Mouse (Mus musculus) limb, embryonic 11.5 days (tissue): ENCODE measurements around the gene Adgrv1. TPM values are rescaled to one million over a fixed set of nuclear protein-coding genes. Genes with fewer than 3 reads are reported as not detected.

Experiments used
- ATAC-seq: fragments of 200-750 bp; cut with Nextera tagmentation; 2 replicates; pipeline ENCODE4 v1.8.0; 2017; ENCODE audit warnings: low read depth; ENCODE audit not compliant: insufficient number of reproducible peaks, low FRiP score, low TSS enrichment
- DNase-seq: peaks from one replicate; pipeline ENCODE4 v3.0.0-alpha.2; 2015; ENCODE audit warnings: low spot score
- H3K27ac ChIP-seq: fragments of 300-500 bp; sonication (generic); replicated peaks from 2 replicates; pipeline ENCODE4 v1.5.1; 2014; ENCODE audit warnings: low read depth, mild to moderate bottlenecking, low read length
- H3K27me3 ChIP-seq: fragments of 300-500 bp; sonication (generic); 2 replicates; pipeline ENCODE4 v1.6.1; 2014; ENCODE audit warnings: mild to moderate bottlenecking, low read length, mixed read lengths; ENCODE audit not compliant: control insufficient read depth, insufficient read depth
- H3K36me3 ChIP-seq: fragments of 300-500 bp; sonication (generic); 2 replicates; pipeline ENCODE4 v1.6.1; 2014; ENCODE audit warnings: mild to moderate bottlenecking, low read length, moderate library complexity, mixed read lengths; ENCODE audit not compliant: control insufficient read depth, insufficient read depth
- H3K4me1 ChIP-seq: fragments of 300-500 bp; sonication (generic); 2 replicates; pipeline ENCODE4 v1.6.1; 2014; ENCODE audit warnings: low read length, mixed read lengths; ENCODE audit not compliant: control insufficient read depth, insufficient read depth
- H3K4me2 ChIP-seq: fragments of 300-500 bp; sonication (generic); 2 replicates; pipeline ENCODE4 v1.6.1; 2014; ENCODE audit warnings: low read depth, mild to moderate bottlenecking, moderate library complexity; ENCODE audit not compliant: severe bottlenecking
- H3K4me3 ChIP-seq: fragments of 300-500 bp; sonication (generic); 2 replicates; pipeline ENCODE4 v1.5.1; 2014; ENCODE audit warnings: low read depth, low read length
- H3K9ac ChIP-seq: fragments of 300-500 bp; sonication (generic); 2 replicates; pipeline ENCODE4 v1.6.1; 2014; ENCODE audit warnings: mild to moderate bottlenecking, low read length
- H3K9me3 ChIP-seq: fragments of 300-500 bp; sonication (generic); 2 replicates; pipeline ENCODE4 v1.6.1; 2016; ENCODE audit warnings: low read length; ENCODE audit not compliant: control insufficient read depth
- WGBS: fragments of 180-500 bp; shearing (Covaris S2); extraction: QIAGEN DNeasy Blood & Tissue Kit; methylation state at CpG from one replicate; pipeline ENCODE4 v1.1.7; 2014; 5-methylcytosine and 5-hydroxymethylcytosine counted together
- polyA plus RNA-seq: library from polyadenylated mRNA; unstranded; fragments of >200 nt; fragmentation: Nextera tagmentation; extraction: Ambion mirVana; gene quantifications from 2 replicates; pipeline ENCODE4 v1.2.1, GENCODE M21; 2014

Gene Adgrv1
- polyA plus RNA-seq, 1 experiment from 2014 or later: 1.7 TPM

GRCm38 (mm10) chr13:81230161-81230560 lies 402.8 kb downstream of the Adgrv1 start:
- H3K9ac ChIP-seq: no peak overlapping the region
- no peak overlapping the region for H3K27ac ChIP-seq
- no peaks in the 10 kb centered on the region for H3K36me3 ChIP-seq
- DNase-seq (no peak), ATAC-seq (no peak)
- H3K27me3 ChIP-seq: no peaks in the 10 kb centered on the region
- WGBS: 81% methylated on average over 4 of the region's 4 CpGs
- no peaks in the 10 kb centered on the region for H3K4me1 ChIP-seq
- no peak overlapping the region for H3K4me2 ChIP-seq
- H3K9me3 ChIP-seq: no peaks in the 10 kb centered on the region
- H3K4me3 ChIP-seq: no peak overlapping the region

- no peaks in the 10 kb centered on the region for H3K4me1 ChIP-seq
- ATAC-seq (no peak), DNase-seq (no peak)
- H3K36me3 ChIP-seq: no peaks in the 10 kb centered on the region
- no peaks in the 10 kb centered on the region for H3K27me3 ChIP-seq
- H3K27ac ChIP-seq: no peak overlapping the region
- no peaks in the 10 kb centered on the region for H3K9me3 ChIP-seq
- no peak overlapping the region for H3K4me3 ChIP-seq
- WGBS: 86% methylated on average over 3 of the region's 3 CpGs
- no peak overlapping the region for H3K9ac ChIP-seq
- H3K4me2 ChIP-seq: no peak overlapping the region
Measured at GRCm38 (mm10) chr13:81223768-81224167, 409.2 kb downstream of the Adgrv1 start.

- Histone ChIP-seq H3K9me3 (no peaks in the 10 kb centered on the region), H3K4me1 (no peaks in the 10 kb centered on the region), H3K27ac (no peak overlapping the region), H3K4me3 (no peak overlapping the region), H3K36me3 (no peaks in the 10 kb centered on the region), H3K9ac (no peak overlapping the region), H3K27me3 (no peaks in the 10 kb centered on the region), H3K4me2 (no peak overlapping the region)
- whole genome bisulfite sequencing: 94% methylated on average over 1 of the region's 1 CpGs
- DNase-seq (no peak), ATAC-seq (no peak)
Measured at GRCm38 (mm10) chr13:81222377-81222776, 410.6 kb downstream of the Adgrv1 start.

- no peaks in the 10 kb centered on the region for H3K36me3 ChIP-seq
- H3K9me3 ChIP-seq: no peaks in the 10 kb centered on the region
- H3K4me3 ChIP-seq: no peak overlapping the region
- DNase-seq: no peak
- ATAC-seq: no peak
- no peak overlapping the region for H3K4me2 ChIP-seq
- 52% methylated on average over 1 of the region's 1 CpGs for WGBS
- no peaks in the 10 kb centered on the region for H3K4me1 ChIP-seq
- no peaks in the 10 kb centered on the region for H3K27me3 ChIP-seq
- H3K27ac ChIP-seq: no peak overlapping the region
- H3K9ac ChIP-seq: no peak overlapping the region
Measured at GRCm38 (mm10) chr13:81211436-81211835, 421.5 kb downstream of the Adgrv1 start.

- ATAC-seq (no peak), DNase-seq (no peak)
- 92% methylated on average over 2 of the region's 2 CpGs for WGBS
- H3K4me1 ChIP-seq: no peaks in the 10 kb centered on the region
- no peaks in the 10 kb centered on the region for H3K9me3 ChIP-seq
- no peak overlapping the region for H3K4me3 ChIP-seq
- no peak overlapping the region for H3K27ac ChIP-seq
- no peak overlapping the region for H3K4me2 ChIP-seq
- H3K27me3 ChIP-seq: no peaks in the 10 kb centered on the region
- no peak overlapping the region for H3K9ac ChIP-seq
- H3K36me3 ChIP-seq: no peaks in the 10 kb centered on the region
Measured at GRCm38 (mm10) chr13:81210516-81210915, 422.4 kb downstream of the Adgrv1 start.

GRCm38 (mm10) chr13:81209815-81210214 lies 423.1 kb downstream of the Adgrv1 start:
- no peak for ATAC-seq
- no peak overlapping the region for H3K9ac ChIP-seq
- no peak overlapping the region for H3K4me3 ChIP-seq
- H3K27ac ChIP-seq: no peak overlapping the region
- 79% methylated on average over 3 of the region's 3 CpGs for WGBS
- no peaks in the 10 kb centered on the region for H3K27me3 ChIP-seq
- H3K36me3 ChIP-seq: no peaks in the 10 kb centered on the region
- H3K4me2 ChIP-seq: no peak overlapping the region
- no peaks in the 10 kb centered on the region for H3K9me3 ChIP-seq
- H3K4me1 ChIP-seq: no peaks in the 10 kb centered on the region
- no peak for DNase-seq

- H3K4me2 ChIP-seq: no peak overlapping the region
- H3K4me3 ChIP-seq: no peak overlapping the region
- H3K9ac ChIP-seq: no peak overlapping the region
- H3K4me1 ChIP-seq: no peaks in the 10 kb centered on the region
- ATAC-seq (no peak), DNase-seq (no peak)
- H3K9me3 ChIP-seq: no peaks in the 10 kb centered on the region
- 45% methylated on average over 1 of the region's 1 CpGs for WGBS
- no peak overlapping the region for H3K27ac ChIP-seq
- H3K27me3 ChIP-seq: no peaks in the 10 kb centered on the region
- H3K36me3 ChIP-seq: no peaks in the 10 kb centered on the region
Measured at GRCm38 (mm10) chr13:81208106-81208613, 424.8 kb downstream of the Adgrv1 start.

GRCm38 (mm10) chr13:81181966-81182908 lies 450.7 kb downstream of the Adgrv1 start:
- DNase-seq (no peak), ATAC-seq (no peak)
- Histone ChIP-seq H3K4me1 (no peaks in the 10 kb centered on the region), H3K27me3 (no peaks in the 10 kb centered on the region), H3K9ac (no peak overlapping the region), H3K27ac (no peak overlapping the region), H3K4me2 (no peak overlapping the region), H3K4me3 (no peak overlapping the region), H3K36me3 (no peaks in the 10 kb centered on the region), H3K9me3 (no peaks in the 10 kb centered on the region)
- 80% methylated on average over 12 of the region's 12 CpGs for WGBS
